Mouse (Mus musculus): ENCODE measurements around the gene Mrpl16. TPM values are rescaled to one million over a fixed set of nuclear protein-coding genes. Genes with fewer than 3 reads are reported as not detected.

Mrpl16 gene
- polyA plus RNA-seq, 1 experiment from 2014 or later: 44.1 TPM

- WGBS: 83% methylated on average over 5 of the region's 5 CpGs
- ATAC-seq (ENCODE audit: insufficient number of reproducible peaks, low FRiP score, low TSS enrichment, low read depth): no peak
- H3K9me3 ChIP-seq (replicated peaks): no peaks in the 10 kb centered on the region
- no peak overlapping the region for H3K9ac ChIP-seq
- H3K36me3 ChIP-seq: peaks cover 14% of the 10 kb centered on the region
- peak overlapping the region; percentile 68 for H3K4me3 ChIP-seq (replicated peaks)
- peak overlapping the region; percentile 70 for H3K4me2 ChIP-seq (replicated peaks)
- peaks cover 7% of the 10 kb centered on the region; the same call in 1 of the 2 replicates for H3K4me1 ChIP-seq
- H3K27ac ChIP-seq (replicated peaks): no peak overlapping the region
- H3K27me3 ChIP-seq: no peaks in the 10 kb centered on the region
Observed at GRCm38 (mm10) chr19:11769257-11769920, 802 bp upstream of the Mrpl16 start.

- H3K9me3 ChIP-seq (replicated peaks): no peaks in the 10 kb centered on the region
- no peak overlapping the region for H3K4me2 ChIP-seq (replicated peaks)
- no peak overlapping the region for H3K27ac ChIP-seq (replicated peaks)
- no peak for ATAC-seq (ENCODE audit: insufficient number of reproducible peaks, low FRiP score, low TSS enrichment, low read depth)
- H3K9ac ChIP-seq: no peak overlapping the region
- no peaks in the 10 kb centered on the region for H3K27me3 ChIP-seq
- H3K4me3 ChIP-seq (replicated peaks): no peak overlapping the region
- peaks cover 33% of the 10 kb centered on the region for H3K36me3 ChIP-seq
- no peaks in the 10 kb centered on the region for H3K4me1 ChIP-seq
- 56% methylated on average over 7 of the region's 7 CpGs for WGBS
Observed at GRCm38 (mm10) chr19:11777191-11777865, 7.1 kb downstream of the Mrpl16 start.

GRCm38 (mm10) chr19:11785409-11786154 lies 15.4 kb downstream of the Mrpl16 start:
- Histone ChIP-seq H3K9me3 (replicated peaks) (no peaks in the 10 kb centered on the region), H3K9ac (no peak overlapping the region), H3K27me3 (no peaks in the 10 kb centered on the region), H3K4me1 (no peaks in the 10 kb centered on the region), H3K36me3 (no peaks in the 10 kb centered on the region), H3K4me2 (replicated peaks) (no peak overlapping the region), H3K4me3 (replicated peaks) (no peak overlapping the region), H3K27ac (replicated peaks) (no peak overlapping the region)
- 88% methylated on average over 14 of the region's 14 CpGs for WGBS
- no peak for ATAC-seq (ENCODE audit: insufficient number of reproducible peaks, low FRiP score, low TSS enrichment, low read depth)

GRCm38 (mm10) chr19:11787826-11788225 lies 17.6 kb downstream of the Mrpl16 start:
- WGBS: 91% methylated on average over 6 of the region's 6 CpGs
- Histone ChIP-seq H3K4me1 (no peaks in the 10 kb centered on the region), H3K4me2 (replicated peaks) (no peak overlapping the region), H3K27ac (replicated peaks) (no peak overlapping the region), H3K4me3 (replicated peaks) (no peak overlapping the region), H3K9me3 (replicated peaks) (no peaks in the 10 kb centered on the region), H3K27me3 (no peaks in the 10 kb centered on the region), H3K9ac (no peak overlapping the region), H3K36me3 (no peaks in the 10 kb centered on the region)
- ATAC-seq (ENCODE audit: insufficient number of reproducible peaks, low FRiP score, low TSS enrichment, low read depth): no peak

GRCm38 (mm10) chr19:11788876-11789275 lies 18.7 kb downstream of the Mrpl16 start:
- Histone ChIP-seq H3K27ac (replicated peaks) (no peak overlapping the region), H3K4me2 (replicated peaks) (no peak overlapping the region), H3K4me1 (no peaks in the 10 kb centered on the region), H3K27me3 (no peaks in the 10 kb centered on the region), H3K36me3 (no peaks in the 10 kb centered on the region), H3K9me3 (replicated peaks) (no peaks in the 10 kb centered on the region), H3K9ac (no peak overlapping the region), H3K4me3 (replicated peaks) (no peak overlapping the region)
- WGBS: 71% methylated on average over 6 of the region's 6 CpGs
- ATAC-seq (ENCODE audit: insufficient number of reproducible peaks, low FRiP score, low TSS enrichment, low read depth): no peak

GRCm38 (mm10) chr19:11791825-11792224 lies 21.6 kb downstream of the Mrpl16 start:
- no peak overlapping the region for H3K4me2 ChIP-seq (replicated peaks)
- ATAC-seq (ENCODE audit: insufficient number of reproducible peaks, low FRiP score, low TSS enrichment, low read depth): no peak
- no peaks in the 10 kb centered on the region for H3K27me3 ChIP-seq
- no peak overlapping the region for H3K27ac ChIP-seq (replicated peaks)
- H3K9me3 ChIP-seq (replicated peaks): no peaks in the 10 kb centered on the region
- no peaks in the 10 kb centered on the region for H3K36me3 ChIP-seq
- no peak overlapping the region for H3K4me3 ChIP-seq (replicated peaks)
- H3K9ac ChIP-seq: no peak overlapping the region
- 76% methylated on average over 5 of the region's 5 CpGs for WGBS
- no peaks in the 10 kb centered on the region for H3K4me1 ChIP-seq

GRCm38 (mm10) chr19:11793741-11794359 lies 23.7 kb downstream of the Mrpl16 start:
- H3K27me3 ChIP-seq: no peaks in the 10 kb centered on the region
- no peak overlapping the region for H3K4me3 ChIP-seq (replicated peaks)
- H3K9ac ChIP-seq: no peak overlapping the region
- no peak for ATAC-seq (ENCODE audit: insufficient number of reproducible peaks, low FRiP score, low TSS enrichment, low read depth)
- no peak overlapping the region for H3K27ac ChIP-seq (replicated peaks)
- WGBS: 77% methylated on average over 2 of the region's 2 CpGs
- H3K9me3 ChIP-seq (replicated peaks): no peaks in the 10 kb centered on the region
- no peaks in the 10 kb centered on the region for H3K4me1 ChIP-seq
- no peaks in the 10 kb centered on the region for H3K36me3 ChIP-seq
- H3K4me2 ChIP-seq (replicated peaks): no peak overlapping the region

- H3K9me3 ChIP-seq (replicated peaks): no peaks in the 10 kb centered on the region
- no peak overlapping the region for H3K27ac ChIP-seq (replicated peaks)
- no peak overlapping the region for H3K4me2 ChIP-seq (replicated peaks)
- H3K27me3 ChIP-seq: no peaks in the 10 kb centered on the region
- no peak overlapping the region for H3K9ac ChIP-seq
- ATAC-seq (ENCODE audit: insufficient number of reproducible peaks, low FRiP score, low TSS enrichment, low read depth): no peak
- no peak overlapping the region for H3K4me3 ChIP-seq (replicated peaks)
- 82% methylated on average over 6 of the region's 6 CpGs for WGBS
- H3K4me1 ChIP-seq: no peaks in the 10 kb centered on the region
- no peaks in the 10 kb centered on the region for H3K36me3 ChIP-seq
Observed at GRCm38 (mm10) chr19:11794447-11794846, 24.3 kb downstream of the Mrpl16 start.

GRCm38 (mm10) chr19:11800531-11801315 lies 30.5 kb downstream of the Mrpl16 start:
- no peaks in the 10 kb centered on the region for H3K27me3 ChIP-seq
- 72% methylated on average over 8 of the region's 8 CpGs for WGBS
- H3K4me3 ChIP-seq (replicated peaks): no peak overlapping the region
- no peaks in the 10 kb centered on the region for H3K36me3 ChIP-seq
- no peaks in the 10 kb centered on the region for H3K9me3 ChIP-seq (replicated peaks)
- H3K4me1 ChIP-seq: no peaks in the 10 kb centered on the region
- no peak overlapping the region for H3K4me2 ChIP-seq (replicated peaks)
- H3K27ac ChIP-seq (replicated peaks): no peak overlapping the region
- no peak overlapping the region for H3K9ac ChIP-seq
- no peak for ATAC-seq (ENCODE audit: insufficient number of reproducible peaks, low FRiP score, low TSS enrichment, low read depth)

- ATAC-seq (ENCODE audit: insufficient number of reproducible peaks, low FRiP score, low TSS enrichment, low read depth): no peak
- Histone ChIP-seq H3K9ac (no peak overlapping the region), H3K27me3 (no peaks in the 10 kb centered on the region), H3K36me3 (no peaks in the 10 kb centered on the region), H3K27ac (replicated peaks) (no peak overlapping the region), H3K4me3 (replicated peaks) (no peak overlapping the region), H3K4me2 (replicated peaks) (no peak overlapping the region), H3K4me1 (no peaks in the 10 kb centered on the region), H3K9me3 (replicated peaks) (no peaks in the 10 kb centered on the region)
- 59% methylated on average over 1 of the region's 1 CpGs for WGBS
Observed at GRCm38 (mm10) chr19:11804423-11804822, 34.2 kb downstream of the Mrpl16 start.

Data from embryonic facial prominence, embryonic 15.5 days (tissue).